Mouse (Mus musculus) G1E (cell line): Measurements from ENCODE around the gene Abhd2.

Experiments used
- CTCF ChIP-seq: IDR thresholded peaks from 2 replicates; pipeline ENCODE4 v1.5.1; 2012; ENCODE audit warnings: low read depth, low read length, inconsistent platforms, mixed read lengths
- GATA1 ChIP-seq: IDR thresholded peaks from 2 replicates; pipeline ENCODE4 v1.6.1; 2012; ENCODE audit warnings: borderline replicate concordance, low read length, inconsistent platforms, mixed read lengths
- GATA2 ChIP-seq: IDR thresholded peaks from 2 replicates; pipeline ENCODE4 v1.6.1; 2012; ENCODE audit warnings: low read depth, low read length, inconsistent platforms, borderline replicate concordance
- TAL1 ChIP-seq: conservative IDR thresholded peaks from 2 replicates; pipeline ENCODE4 v1.6.1; 2012; ENCODE audit warnings: low read depth, low read length, inconsistent platforms, mixed read lengths

- no peak for TF ChIP-seq GATA2
- no peak for TF ChIP-seq CTCF
- TF ChIP-seq GATA1 = no peak
- TF ChIP-seq TAL1 = no peak
Observed at GRCm38 (mm10) chr7:79271861-79272788, 874 bp upstream of the Abhd2 start.
